Mouse (Mus musculus) thymus, postnatal 10 days (tissue): ENCODE results near the gene Sdhaf4.
"Not testable (repeated sequence)": the region's sequence is repeated elsewhere in the genome, so short reads cannot be mapped to it uniquely, and the experiment has no call there.

Source experiments
- DNase-seq, 2 experiments: peaks; one replicate each; pipeline ENCODE4 v3.0.0; 2021; ENCODE audit warnings: low spot score in 2 of 2

Sdhaf4 gene

GRCm38 (mm10) chr1:24005070-24005804 is at the start of gene Sdhaf4:
Gene Sdhaf4 (minus strand): TSS chr1:24005656.
- DNase-seq, result peak; percentile 90 to 94

- DNase-seq, result no peak
Observed at GRCm38 (mm10) chr1:24046730-24047510, 41.5 kb upstream of the Sdhaf4 start.

- DNase-seq, result peak; percentile 25 to 28
Observed at GRCm38 (mm10) chr1:24045627-24046026, 40.2 kb upstream of the Sdhaf4 start.

- DNase-seq, result no peak
Observed at GRCm38 (mm10) chr1:24043007-24043406, 37.6 kb upstream of the Sdhaf4 start.

- no peak for DNase-seq
Observed at GRCm38 (mm10) chr1:24033759-24034423, 28.4 kb upstream of the Sdhaf4 start.

GRCm38 (mm10) chr1:24010821-24011220 is 5.4 kb upstream of the Sdhaf4 start:
- no peak for DNase-seq

GRCm38 (mm10) chr1:24010016-24010415 is 4.6 kb upstream of the Sdhaf4 start:
- DNase-seq, result no peak

GRCm38 (mm10) chr1:24007621-24008020 is 2.2 kb upstream of the Sdhaf4 start:
- no peak for DNase-seq

- no peak for DNase-seq
Observed at GRCm38 (mm10) chr1:23999318-23999717, 6.1 kb downstream of the Sdhaf4 start.

GRCm38 (mm10) chr1:23998866-23999265 is 6.6 kb downstream of the Sdhaf4 start:
- DNase-seq, result no peak

GRCm38 (mm10) chr1:23998120-23998810 is 7.2 kb downstream of the Sdhaf4 start:
- DNase-seq, result no peak

GRCm38 (mm10) chr1:23997493-23997892 is 8.0 kb downstream of the Sdhaf4 start:
- no peak for DNase-seq

- no peak for DNase-seq
Observed at GRCm38 (mm10) chr1:23995420-23995819, 10.0 kb downstream of the Sdhaf4 start.

GRCm38 (mm10) chr1:23983118-23983517 is 22.3 kb downstream of the Sdhaf4 start:
- no peak for DNase-seq

GRCm38 (mm10) chr1:23978281-23978680 is 27.2 kb downstream of the Sdhaf4 start:
- no peak for DNase-seq

GRCm38 (mm10) chr1:23971159-23971558 is 34.3 kb downstream of the Sdhaf4 start:
- DNase-seq, result not testable (repeated sequence)

GRCm38 (mm10) chr1:23968027-23968725 is 37.3 kb downstream of the Sdhaf4 start:
- no peak for DNase-seq

GRCm38 (mm10) chr1:23966226-23966625 is 39.2 kb downstream of the Sdhaf4 start:
- DNase-seq, result no peak

GRCm38 (mm10) chr1:23959415-23959732 is 46.1 kb downstream of the Sdhaf4 start:
- DNase-seq, result no peak

GRCm38 (mm10) chr1:23958668-23959414 is 46.6 kb downstream of the Sdhaf4 start:
- DNase-seq, result no peak

GRCm38 (mm10) chr1:23958101-23958500 is 47.4 kb downstream of the Sdhaf4 start:
- DNase-seq, result no peak
